10 mouse cellular contexts compared by ENCODE assay signal in genomic region chr10:68106351-68106950, GRCm38 (mm10).
DNase-seq lines count a peak whose midpoint lies in the region; ATAC-seq and TF ChIP-seq lines count a peak whose summit lies in the region.
"Had no signal": no experiment of that assay in that cellular context is flagged by ENCODE, and none has a peak within 500 bp of the region (broad histone marks: within the 10 kb centered on the region; RNA-seq: fewer than 3 reads in every experiment).

No protein-coding gene starts in this region.

- no peak overlapping the region for H3K4me3 ChIP-seq in heart, adult 2 months
- no peak overlapping the region for H3K4me3 ChIP-seq in lung, embryonic 15.5 days
- H3K4me3 ChIP-seq in lung, adult 2 months (replicated peaks; ENCODE audit: extremely low read depth, low read depth, low read length): no peak overlapping the region
- H3K4me3 ChIP-seq in hindbrain, embryonic 12.5 days: no peak overlapping the region
- H3K4me3 ChIP-seq in neural tube, embryonic 15.5 days (replicated peaks): no peak overlapping the region

- no peaks in the 10 kb centered on the region for H3K27me3 ChIP-seq in heart, adult 2 months (ENCODE audit: control insufficient read depth, insufficient read depth, low read length)
- no peaks in the 10 kb centered on the region for H3K27me3 ChIP-seq in lung, embryonic 15.5 days
- H3K27me3 ChIP-seq in hindbrain, embryonic 12.5 days: no peaks in the 10 kb centered on the region
- no peaks in the 10 kb centered on the region for H3K27me3 ChIP-seq in neural tube, embryonic 15.5 days (replicated peaks)

- H3K4me2 ChIP-seq in lung, embryonic 15.5 days: no peak overlapping the region
- H3K4me2 ChIP-seq in hindbrain, embryonic 12.5 days (replicated peaks): no peak overlapping the region
- H3K4me2 ChIP-seq in neural tube, embryonic 15.5 days: no peak overlapping the region

- TF ChIP-seq EP300 in heart, adult 2 months (IDR thresholded peaks at IDR 0.05; ENCODE audit: insufficient read depth, low read depth, low read length): no peak

- H3K36me3 ChIP-seq in heart, adult 2 months (ENCODE audit: control insufficient read depth, insufficient read depth, low read length): peaks cover 72% of the 10 kb centered on the region
- H3K36me3 ChIP-seq in lung, embryonic 15.5 days: peaks cover 19% of the 10 kb centered on the region; the same call in 1 of the 2 replicates
- 0 out of 2 replicates have a peak, but pooled peaks cover 3% of the 10 kb centered on the region for H3K36me3 ChIP-seq in hindbrain, embryonic 12.5 days
- H3K36me3 ChIP-seq in neural tube, embryonic 15.5 days: no peaks in the 10 kb centered on the region

- H3K9ac ChIP-seq in heart, adult 2 months (ENCODE audit: low read depth, low read length): no peak overlapping the region
- H3K9ac ChIP-seq in lung, embryonic 15.5 days: no peak overlapping the region
- H3K9ac ChIP-seq in hindbrain, embryonic 12.5 days: no peak overlapping the region
- H3K9ac ChIP-seq in neural tube, embryonic 15.5 days (replicated peaks): no peak overlapping the region

- peaks cover 44% of the 10 kb centered on the region for H3K4me1 ChIP-seq in heart, adult 2 months (ENCODE audit: control insufficient read depth, insufficient read depth, low read length)
- peaks cover 45% of the 10 kb centered on the region for H3K4me1 ChIP-seq in lung, embryonic 15.5 days
- H3K4me1 ChIP-seq in lung, adult 2 months (ENCODE audit: control insufficient read depth, insufficient read depth, low read length): peaks cover 40% of the 10 kb centered on the region
- H3K4me1 ChIP-seq in hindbrain, embryonic 12.5 days: peaks cover 34% of the 10 kb centered on the region
- H3K4me1 ChIP-seq in neural tube, embryonic 15.5 days: peaks cover 38% of the 10 kb centered on the region

- H3K9me3 ChIP-seq in lung, embryonic 15.5 days: no peaks in the 10 kb centered on the region
- no peaks in the 10 kb centered on the region for H3K9me3 ChIP-seq in hindbrain, embryonic 12.5 days (replicated peaks)
- no peaks in the 10 kb centered on the region for H3K9me3 ChIP-seq in neural tube, embryonic 15.5 days (replicated peaks)

- peak overlapping the region; percentile 67 for H3K27ac ChIP-seq in heart, adult 2 months
- H3K27ac ChIP-seq in lung, embryonic 15.5 days: peak overlapping the region; percentile 72; the same call in 1 of the 2 replicates
- peak overlapping the region; percentile 72 for H3K27ac ChIP-seq in hindbrain, embryonic 12.5 days
- peak overlapping the region; percentile 62 for H3K27ac ChIP-seq in neural tube, embryonic 15.5 days (replicated peaks)

- no peak for TF ChIP-seq CTCF in heart, adult 2 months (IDR thresholded peaks at IDR 0.05)
- no peak for TF ChIP-seq CTCF in lung, adult 2 months (IDR thresholded peaks at IDR 0.05; ENCODE audit: insufficient read depth, low read length)

- WGBS in heart, adult 2 months: 58% methylated on average over 9 of the region's 9 CpGs
- whole genome bisulfite sequencing in lung, embryonic 15.5 days: 37% methylated on average over 9 of the region's 9 CpGs
- WGBS in lung, adult 2 months: 43% methylated on average over 9 of the region's 9 CpGs
- 44% methylated on average over 9 of the region's 9 CpGs for WGBS in hindbrain, embryonic 12.5 days
- 27% methylated on average over 9 of the region's 9 CpGs for WGBS in neural tube, embryonic 15.5 days

- no peaks in the 10 kb centered on the region for H3K79me2 ChIP-seq in heart, adult 2 months (replicated peaks; ENCODE audit: control insufficient read depth, insufficient read depth, low read length)

- DNase-seq in heart, adult 2 months: no peak
- no peak for DNase-seq in heart, postnatal 36 days
- DNase-seq in lung, adult 2 months: no peak
- DNase-seq in embryo, embryonic 11 days: no peak
- no peak for DNase-seq in right cerebral cortex, postnatal 10 days (ENCODE audit: low spot score in 2 of 2)
- DNase-seq: gastrocnemius, postnatal 14 days; thymus, adult 2 months had no signal

- no peak for TF ChIP-seq POLR2A in heart, adult 2 months (IDR thresholded peaks at IDR 0.05; ENCODE audit: insufficient read depth, low read depth, low read length)
- TF ChIP-seq POLR2A in lung, adult 2 months (IDR thresholded peaks at IDR 0.05; ENCODE audit: borderline replicate concordance, extremely low read depth, low read depth, low read length): no peak

- ATAC-seq in lung, embryonic 15.5 days (ENCODE audit: borderline replicate concordance, extremely low read depth, low FRiP score, low TSS enrichment): no peak
- ATAC-seq in hindbrain, embryonic 12.5 days (ENCODE audit: low FRiP score): peak; percentile 58; the same call in 1 of the 2 replicates
- ATAC-seq in neural tube, embryonic 15.5 days (ENCODE audit: low FRiP score): no peak

- intact Hi-C loops in heart, adult 2 months (cut with DNase I): loop anchor here (2.0 kb wide), 1 partner anchor 14 kb away; no protein-coding TSS in a partner anchor
- intact Hi-C loops in heart, postnatal 36 days (cut with DNase I): loop anchor here (2.0 kb wide), 2 partner anchors 14 to 28 kb away; no protein-coding TSS in a partner anchor
